Mouse (Mus musculus) CH12.LX (cell line): ENCODE results near the gene Jtb. TPM values are rescaled to one million over a fixed set of nuclear protein-coding genes. Genes with fewer than 3 reads are reported as not detected.

Experiments used
- DNase-seq: peaks from one replicate; pipeline ENCODE4 v3.0.0-alpha.2; 2013; ENCODE audit errors: extremely low read depth
- H3K27ac ChIP-seq: 2 replicates; pipeline ENCODE4 v1.5.1; 2012; ENCODE audit warnings: low read depth, mild to moderate bottlenecking, control low read depth, moderate library complexity; ENCODE audit not compliant: insufficient read depth
- H3K27me3 ChIP-seq: replicated peaks from 2 replicates; pipeline ENCODE3; 2012; ENCODE audit warnings: inconsistent platforms
- H3K36me3 ChIP-seq, 2 experiments: replicated peaks in 1 of 2; 2 replicates each; pipeline versions ENCODE3 to v1.6.1; 2012; ENCODE audit warnings: inconsistent platforms in 1 of 2, low read length in 1 of 2, mild to moderate bottlenecking in 1 of 2, mixed read lengths in 1 of 2, moderate library complexity in 1 of 2; ENCODE audit not compliant: control insufficient read depth in 1 of 2, insufficient read depth in 1 of 2
- H3K4me1 ChIP-seq, 2 experiments: 2 replicates each; pipeline ENCODE4 v1.6.1; 2012; ENCODE audit warnings: inconsistent platforms in 1 of 2, moderate library complexity in 1 of 2; ENCODE audit not compliant: insufficient read depth in 2 of 2, control insufficient read depth in 1 of 2
- H3K4me2 ChIP-seq: 2 replicates; pipeline ENCODE4 v1.6.1; 2012; ENCODE audit warnings: low read depth, mild to moderate bottlenecking, control low read depth; ENCODE audit not compliant: poor library complexity, insufficient read depth, severe bottlenecking
- H3K4me3 ChIP-seq, 3 experiments: fragments of 150-350 bp in 1 of 3; sonication (generic) in 1 of 3; replicated peaks in 1 of 3; 2 replicates each; pipeline versions ENCODE3 to v1.5.1; 2011 to 2012; ENCODE audit warnings: low read depth in 2 of 3, low read length in 2 of 3, mild to moderate bottlenecking in 2 of 3, moderate library complexity in 2 of 3, control low read depth in 1 of 3, improper control_type of control experiment in 1 of 3, inconsistent platforms in 1 of 3, mixed read lengths in 1 of 3; ENCODE audit not compliant: poor library complexity in 1 of 3
- H3K79me2 ChIP-seq: replicated peaks from 2 replicates; pipeline ENCODE4 v1.6.1; 2012; ENCODE audit warnings: mild to moderate bottlenecking, moderate library complexity; ENCODE audit not compliant: control insufficient read depth, poor library complexity, insufficient read depth, severe bottlenecking; ENCODE audit errors: extremely low read depth
- H3K9ac ChIP-seq: 2 replicates; pipeline ENCODE4 v1.6.1; 2012; ENCODE audit warnings: low read depth, mild to moderate bottlenecking, control low read depth, moderate library complexity; ENCODE audit not compliant: insufficient read depth
- H3K9me3 ChIP-seq: replicated peaks from 2 replicates; pipeline ENCODE3; 2012; ENCODE audit warnings: low read length, inconsistent platforms, mixed read lengths
- BHLHE40 ChIP-seq: IDR thresholded peaks from 2 replicates; pipeline ENCODE4 v1.6.1; 2011; ENCODE audit warnings: mild to moderate bottlenecking, low read depth, low read length, improper control_type of control experiment
- CHD2 ChIP-seq: IDR thresholded peaks from 2 replicates; pipeline ENCODE4 v1.6.1; 2011; ENCODE audit warnings: low read length, improper control_type of control experiment
- ELF1 ChIP-seq: IDR thresholded peaks from 2 replicates; pipeline ENCODE4 v1.6.1; 2014; ENCODE audit warnings: low read depth, mild to moderate bottlenecking, inconsistent platforms, low read length, improper control_type of control experiment
- ETS1 ChIP-seq: conservative IDR thresholded peaks from 2 replicates; pipeline ENCODE4 v1.6.1; 2012; ENCODE audit warnings: low read depth, mild to moderate bottlenecking, inconsistent platforms, low read length, improper control_type of control experiment, moderate library complexity
- HCFC1 ChIP-seq: IDR thresholded peaks from 2 replicates; pipeline ENCODE4 v1.6.1; 2012; ENCODE audit warnings: low read depth, mild to moderate bottlenecking, inconsistent platforms, low read length, improper control_type of control experiment
- MAFK ChIP-seq: IDR thresholded peaks from 2 replicates; pipeline ENCODE4 v1.6.1; 2011; ENCODE audit warnings: low read length, improper control_type of control experiment; ENCODE audit not compliant: insufficient replicate concordance
- MAZ ChIP-seq: IDR thresholded peaks from 2 replicates; pipeline ENCODE4 v1.6.1; 2012; ENCODE audit warnings: low read depth, mild to moderate bottlenecking, inconsistent platforms, low read length, improper control_type of control experiment, moderate library complexity
- MXI1 ChIP-seq: IDR thresholded peaks from 2 replicates; pipeline ENCODE4 v1.6.1; 2011; ENCODE audit warnings: mild to moderate bottlenecking, low read depth, low read length, improper control_type of control experiment
- NELFE ChIP-seq: IDR thresholded peaks from 2 replicates; pipeline ENCODE4 v1.6.1; 2011; ENCODE audit warnings: low read depth, low read length, improper control_type of control experiment
- NRF1 ChIP-seq: IDR thresholded peaks from 2 replicates; pipeline ENCODE4 v1.6.1; 2014; ENCODE audit warnings: low read depth, mild to moderate bottlenecking, inconsistent platforms, low read length, improper control_type of control experiment, moderate library complexity
- POLR2A ChIP-seq: IDR thresholded peaks from 2 replicates; pipeline ENCODE4 v1.6.1; 2011; ENCODE audit warnings: low read depth, mild to moderate bottlenecking, improper control_type of control experiment, low read length
- RAD21 ChIP-seq: IDR thresholded peaks from 2 replicates; pipeline ENCODE4 v1.6.1; 2011; ENCODE audit warnings: low read depth, mild to moderate bottlenecking, low read length, improper control_type of control experiment, moderate library complexity
- RCOR1 ChIP-seq: conservative IDR thresholded peaks from 2 replicates; pipeline ENCODE4 v1.6.1; 2012; ENCODE audit warnings: low read depth, mild to moderate bottlenecking, inconsistent platforms, low read length, improper control_type of control experiment
- SIN3A ChIP-seq: IDR thresholded peaks from 2 replicates; pipeline ENCODE4 v1.6.1; 2012; ENCODE audit warnings: low read length, improper control_type of control experiment, inconsistent platforms
- SMC3 ChIP-seq: IDR thresholded peaks from 2 replicates; pipeline ENCODE4 v1.6.1; 2011; ENCODE audit warnings: low read depth, low read length, improper control_type of control experiment
- UBTF ChIP-seq: IDR thresholded peaks from 2 replicates; pipeline ENCODE4 v1.6.1; 2012; ENCODE audit warnings: low read depth, mild to moderate bottlenecking, inconsistent platforms, low read length, improper control_type of control experiment, moderate library complexity
- USF1 ChIP-seq: IDR thresholded peaks from 2 replicates; pipeline ENCODE4 v1.6.1; 2014; ENCODE audit warnings: low read depth, mild to moderate bottlenecking, inconsistent platforms, low read length, improper control_type of control experiment
- USF2 ChIP-seq: conservative IDR thresholded peaks from 2 replicates; pipeline ENCODE4 v1.6.1; 2011; ENCODE audit warnings: low read depth, low read length, improper control_type of control experiment
- ZC3H11A ChIP-seq: IDR thresholded peaks from 2 replicates; pipeline ENCODE4 v1.6.1; 2012; ENCODE audit warnings: low read depth, mild to moderate bottlenecking, inconsistent platforms, low read length, improper control_type of control experiment
- ZKSCAN1 ChIP-seq: IDR thresholded peaks from 2 replicates; pipeline ENCODE4 v1.6.1; 2012; ENCODE audit warnings: low read depth, inconsistent platforms, low read length, improper control_type of control experiment, borderline replicate concordance
- ZNF384 ChIP-seq: IDR thresholded peaks from 2 replicates; pipeline ENCODE4 v1.6.1; 2012; ENCODE audit warnings: low read depth, low read length, improper control_type of control experiment, inconsistent platforms
- dilution Hi-C: fragments of 300-500 bp; cut with MboI; formaldehyde crosslinking; loops from 2 replicates; pipeline ENCODE4 v1.14.3; 2020; ENCODE audit warnings: low sequenced_read_pairs; ENCODE audit not compliant: extremely low pct_unique_long_range_greater_than_20kb, extremely low pct_ligation_motif_present
- in situ Hi-C: fragments of 300-500 bp; cut with MboI; formaldehyde crosslinking; loops from 3 replicates; pipeline ENCODE4 v1.14.3; 2019; ENCODE audit warnings: low sequenced_read_pairs, low pct_ligation_motif_present, low pct_unique_long_range_greater_than_20kb, mixed read lengths
- polyA plus RNA-seq: library from polyadenylated mRNA; unstranded; fragments of >175 nt; gene quantifications from 2 replicates; pipeline ENCODE4 v1.2.1, GENCODE M21; 2012; ENCODE audit warnings: low read depth; ENCODE audit not compliant: insufficient read length
- total RNA-seq, 2 experiments: library from RNA; depleted of rRNA; stranded (reverse); fragments of 300-350 nt in 1 of 2; fragments of >200 nt in 1 of 2; gene quantifications; 2 replicates each; pipeline ENCODE4 v1.2.3; 2012 to 2014

The Jtb gene
- total and polyA plus RNA-seq, 3 experiments: 50.8 to 73.6 (median 54.2) TPM

GRCm38 (mm10) chr3:90276858-90277257 lies 45.5 kb downstream of the Jtb start:
- no peaks in the 10 kb centered on the region for H3K27me3 ChIP-seq
- no peaks in the 10 kb centered on the region for H3K9me3 ChIP-seq
- in situ Hi-C loops (no loop called here), dilution Hi-C loops (no loop called here)
- H3K4me1 ChIP-seq: no peaks in the 10 kb centered on the region
- no peak overlapping the region for H3K27ac ChIP-seq
- no peak for DNase-seq
- peaks cover 88 to 96% of the 10 kb centered on the region in 2 experiments for H3K36me3 ChIP-seq
- H3K9ac ChIP-seq: no peak overlapping the region
- no peaks in the 10 kb centered on the region for H3K79me2 ChIP-seq
- no peak for TF ChIP-seq ZNF384
- TF ChIP-seq ETS1: no peak
- no peak overlapping the region for H3K4me2 ChIP-seq
- no peak overlapping the region for H3K4me3 ChIP-seq

- no peak for DNase-seq
- Histone ChIP-seq H3K79me2 (no peaks in the 10 kb centered on the region), H3K4me3 (no peak overlapping the region), H3K9ac (no peak overlapping the region), H3K27ac (no peak overlapping the region), H3K36me3 (peaks cover 79 to 95% of the 10 kb centered on the region in 2 experiments), H3K4me1 (no peaks in the 10 kb centered on the region), H3K9me3 (no peaks in the 10 kb centered on the region)
- dilution Hi-C loops: no loop called here
- TF ChIP-seq NELFE: no peak
- no peak for TF ChIP-seq RAD21
- no peak for TF ChIP-seq SIN3A
- no peak for TF ChIP-seq RCOR1
- TF ChIP-seq ELF1: no peak
- no peak for TF ChIP-seq USF2
- no peak for TF ChIP-seq SMC3
- TF ChIP-seq MAZ: no peak
- no peak for TF ChIP-seq USF1
- TF ChIP-seq NRF1: no peak
- TF ChIP-seq MAFK: no peak
- TF ChIP-seq, all 38 proteins: peak for 0
- H3K27me3 ChIP-seq: no peaks in the 10 kb centered on the region
- in situ Hi-C loops: no loop called here
- H3K4me2 ChIP-seq: no peak overlapping the region
Observed at GRCm38 (mm10) chr3:90277793-90278192, 46.4 kb downstream of the Jtb start.

GRCm38 (mm10) chr3:90278211-90278610 lies 46.8 kb downstream of the Jtb start:
- H3K9ac ChIP-seq: no peak overlapping the region
- TF ChIP-seq UBTF: no peak
- TF ChIP-seq SIN3A: no peak
- TF ChIP-seq ZC3H11A: no peak
- no peak for TF ChIP-seq MAFK
- no peak for TF ChIP-seq NRF1
- no peak for TF ChIP-seq BHLHE40
- TF ChIP-seq ZKSCAN1: no peak
- no peak for TF ChIP-seq HCFC1
- TF ChIP-seq MXI1: no peak
- TF ChIP-seq USF2: no peak
- no peak for TF ChIP-seq POLR2A
- no peak for TF ChIP-seq CHD2
- H3K36me3 ChIP-seq: peaks cover 76 to 95% of the 10 kb centered on the region in 2 experiments
- in situ Hi-C loops: no loop called here
- no peak overlapping the region for H3K4me3 ChIP-seq
- H3K4me1 ChIP-seq: no peaks in the 10 kb centered on the region
- no peak overlapping the region for H3K4me2 ChIP-seq
- no peak overlapping the region for H3K27ac ChIP-seq
- H3K9me3 ChIP-seq: no peaks in the 10 kb centered on the region
- no peak for DNase-seq
- H3K27me3 ChIP-seq: no peaks in the 10 kb centered on the region
- dilution Hi-C loops: no loop called here
- no peaks in the 10 kb centered on the region for H3K79me2 ChIP-seq
